ENCODE assay signal across 14 mouse cellular contexts in the genomic region with DNA sequence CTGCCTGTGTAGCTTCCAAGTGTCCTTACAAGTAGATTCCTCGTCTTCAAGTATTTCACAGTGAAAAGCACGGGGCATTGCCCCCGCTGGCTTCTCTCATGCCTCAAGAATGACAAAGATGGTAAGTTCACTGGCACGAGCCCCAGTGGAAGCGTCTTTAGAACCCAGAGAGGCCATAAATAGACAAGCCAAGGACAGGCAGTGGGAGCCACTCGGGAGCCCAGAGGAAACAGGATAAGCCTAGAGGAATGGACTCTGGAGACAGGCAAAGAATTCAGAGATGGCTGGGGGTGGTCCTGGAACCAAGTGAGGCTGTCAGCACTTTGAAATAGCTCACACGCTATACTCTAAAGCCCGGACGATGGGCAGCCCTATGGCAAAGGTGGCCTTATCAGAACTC. TPM values are rescaled to one million over a fixed set of nuclear protein-coding genes. Genes with fewer than 3 reads are reported as not detected.
DNase-seq lines count a peak whose midpoint lies in the region; ATAC-seq and TF ChIP-seq lines count a peak whose summit lies in the region.
"Had no signal": no experiment of that assay in that cellular context is flagged by ENCODE, and none has a peak within 500 bp of the region (broad histone marks: within the 10 kb centered on the region; RNA-seq: fewer than 3 reads in every experiment).

No protein-coding gene starts in this region.

- WGBS in heart, embryonic 14.5 days: 14% methylated on average over 9 of the region's 9 CpGs

- no peak for TF ChIP-seq CTCF in testis, adult 2 months (IDR thresholded peaks at IDR 0.05; ENCODE audit: control insufficient read depth, insufficient read depth, insufficient replicate concordance, low read depth, low read length)

- H3K9me3 ChIP-seq in heart, embryonic 14.5 days (ENCODE audit: control insufficient read depth, low read length): peaks cover 4% of the 10 kb centered on the region; the same call in 1 of the 2 replicates
- H3K9me3 ChIP-seq: G1E; neural tube, embryonic 12.5 days had no signal

- no peaks in the 10 kb centered on the region; the same call in 1 of the 2 replicates for H3K4me1 ChIP-seq in testis, adult 2 months (ENCODE audit: control insufficient read depth, insufficient read depth, low read length)
- H3K4me1 ChIP-seq in heart, embryonic 14.5 days (ENCODE audit: control insufficient read depth in 2 of 2, insufficient read depth in 2 of 2, low read length in 2 of 2): peaks cover 23 to 50% of the 10 kb centered on the region in 2 experiments

- no peaks in the 10 kb centered on the region for H3K27me3 ChIP-seq in testis, adult 2 months (ENCODE audit: control insufficient read depth, insufficient read depth, low read length)
- no peaks in the 10 kb centered on the region for H3K27me3 ChIP-seq in heart, embryonic 14.5 days (ENCODE audit: control insufficient read depth, insufficient read depth, low read length)
- H3K27me3 ChIP-seq: neural tube, embryonic 12.5 days had no signal

- H3K9ac ChIP-seq in heart, embryonic 14.5 days (ENCODE audit: low read length): 0 out of 2 replicates have a peak overlapping the region, but pooled peaks have one; percentile 34
- H3K9ac ChIP-seq: neural tube, embryonic 12.5 days had no signal

- ATAC-seq in heart, embryonic 14.5 days (ENCODE audit: insufficient number of reproducible peaks, insufficient read depth, low FRiP score, low read depth): peak; percentile 80

- no peak overlapping the region for H3K4me3 ChIP-seq in testis, adult 2 months (ENCODE audit: control insufficient read depth, low read depth, low read length)
- H3K4me3 ChIP-seq in heart, embryonic 14.5 days (ENCODE audit: control insufficient read depth in 1 of 2, insufficient read depth in 1 of 2, low read depth in 1 of 2, low read length in 2 of 2): no peak overlapping the region
- H3K4me3 ChIP-seq: neural tube, embryonic 12.5 days had no signal

- H3K4me2 ChIP-seq in heart, embryonic 14.5 days (ENCODE audit: low read length): peak overlapping the region; percentile 47
- H3K4me2 ChIP-seq: midbrain, embryonic 11.5 days; neural tube, embryonic 12.5 days had no signal

- no peak for TF ChIP-seq POLR2A in testis, adult 2 months (IDR thresholded peaks at IDR 0.05; ENCODE audit: control insufficient read depth, low read depth, low read length)

- H3K27ac ChIP-seq in testis, adult 2 months (ENCODE audit: control insufficient read depth, insufficient read depth, low read depth, low read length): peak overlapping the region; percentile 56; the same call in 1 of the 2 replicates
- peak overlapping the region; percentile 89 to 90 for H3K27ac ChIP-seq in heart, embryonic 14.5 days (replicated peaks in 1 of 2; ENCODE audit: control insufficient read depth in 1 of 2, insufficient read depth in 1 of 2, low read depth in 2 of 2, low read length in 2 of 2)
- H3K27ac ChIP-seq: neural tube, embryonic 12.5 days had no signal

- H3K36me3 ChIP-seq in testis, adult 2 months (ENCODE audit: control insufficient read depth, insufficient read depth, low read length): no peaks in the 10 kb centered on the region
- H3K36me3 ChIP-seq in heart, embryonic 14.5 days (ENCODE audit: control insufficient read depth, insufficient read depth, low read length): no peaks in the 10 kb centered on the region

- DNase-seq in gastrocnemius, adult 18-20 months (ENCODE audit: low spot score): peak; percentile 52
- DNase-seq in gastrocnemius, postnatal 10 days: no peak
- DNase-seq in testis, postnatal 14 days (ENCODE audit: low spot score): no peak
- DNase-seq in testis, postnatal 10 days (ENCODE audit: low spot score): peak; percentile 47
- DNase-seq in kidney, postnatal 36 days: no peak
- DNase-seq in frontal cortex, postnatal 25 days (ENCODE audit: low spot score in 2 of 2): no peak
- DNase-seq: kidney, adult 11 months; right cerebral cortex, postnatal 14 days; thymus, adult 18-20 months had no signal

RNA-seq across cellular contexts. Expression of a gene that starts 45.8 kb away (rescaled TPM):
- total RNA-seq in gastrocnemius, adult 18-20 months (2021): 100 to 1,000 TPM; 148 to 249 TPM
- 10 to 100 TPM; 57.9 to 70.9 TPM for total RNA-seq in gastrocnemius, postnatal 10 days (2021)
- 12.9 and 13.0 TPM in 2 replicates for polyA plus RNA-seq in testis, adult 2 months (2012; rRNA removed)
- 109 and 122 TPM in 2 replicates for polyA plus RNA-seq in heart, embryonic 14.5 days (2014; fragmentation: Nextera tagmentation; extraction: Ambion mirVana)

Comparison
In these comparisons a context has a peak if more than half of its experiments do, and no peak if none do; other contexts are left out.
1. DNase-seq: peak in gastrocnemius, adult 18-20 months (single experiment) and testis, postnatal 10 days (single experiment); none in gastrocnemius, postnatal 10 days (single experiment), testis, postnatal 14 days (single experiment), kidney, postnatal 36 days (0 of 2) and frontal cortex, postnatal 25 days (0 of 2).